Mouse (Mus musculus): Measurements from ENCODE around the gene Cnn2. TPM values are rescaled to one million over a fixed set of nuclear protein-coding genes. Genes with fewer than 3 reads are reported as not detected.

Cnn2 gene
- polyA plus RNA-seq, 1 experiment, result 0.59 TPM

DNA sequence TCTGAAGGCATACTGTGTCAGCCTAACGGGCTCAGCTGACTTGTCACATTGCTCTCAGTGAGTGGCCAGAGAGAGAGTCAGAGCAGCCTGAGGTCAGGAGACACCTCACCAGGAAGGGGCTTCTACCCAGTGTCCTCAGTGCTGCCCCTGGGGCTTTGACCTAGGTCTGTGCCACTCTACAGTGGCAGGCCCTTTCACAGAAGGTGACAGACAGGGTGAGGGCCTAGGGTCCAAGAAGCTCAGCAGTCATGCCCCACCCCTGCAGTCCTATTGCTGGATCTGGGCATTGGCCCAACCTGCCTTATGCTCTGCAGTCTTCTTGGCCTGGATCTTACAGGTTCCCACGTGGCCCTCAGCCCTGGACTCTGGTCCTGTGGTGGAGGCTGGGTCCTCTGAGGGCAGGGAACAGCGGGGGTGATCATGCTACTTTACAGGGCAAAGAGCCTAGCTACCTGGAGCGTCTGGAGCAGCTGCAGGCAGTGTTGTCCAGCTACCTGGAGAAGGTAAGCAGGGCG is 21.4 kb upstream of the Cnn2 start:
- Histone ChIP-seq H3K27me3 (ENCODE audit: control insufficient read depth) (peaks cover 30% of the 10 kb centered on the region), H3K4me1 (ENCODE audit: control insufficient read depth) (peaks cover 7% of the 10 kb centered on the region), H3K9me3 (ENCODE audit: control insufficient read depth, low read length) (peaks cover 3% of the 10 kb centered on the region; the same call in 1 of the 2 replicates), H3K4me3 (replicated peaks) (no peak overlapping the region), H3K36me3 (ENCODE audit: control insufficient read depth) (peaks cover 64% of the 10 kb centered on the region)
- TF ChIP-seq TAL1 (IDR thresholded peaks at IDR 0.05; ENCODE audit: low read length), result no peak
- TF ChIP-seq GATA1 (IDR thresholded peaks at IDR 0.05; ENCODE audit: low read length), result no peak

GRCm38 (mm10) chr10:79968181-79968580 is 20.2 kb upstream of the Cnn2 start:
- H3K9me3 ChIP-seq (ENCODE audit: control insufficient read depth, low read length), result peaks cover 9% of the 10 kb centered on the region
- no peak overlapping the region for H3K4me3 ChIP-seq (replicated peaks)
- TF ChIP-seq GATA1 (IDR thresholded peaks at IDR 0.05; ENCODE audit: low read length) (no peak), TAL1 (IDR thresholded peaks at IDR 0.05; ENCODE audit: low read length) (no peak)
- H3K4me1 ChIP-seq (ENCODE audit: control insufficient read depth), result peaks cover 5% of the 10 kb centered on the region
- peaks cover 53% of the 10 kb centered on the region for H3K36me3 ChIP-seq (ENCODE audit: control insufficient read depth)
- peaks cover 42% of the 10 kb centered on the region for H3K27me3 ChIP-seq (ENCODE audit: control insufficient read depth)

GRCm38 (mm10) chr10:79969124-79969568 is 19.2 kb upstream of the Cnn2 start:
- Histone ChIP-seq H3K36me3 (ENCODE audit: control insufficient read depth) (peaks cover 49% of the 10 kb centered on the region), H3K27me3 (ENCODE audit: control insufficient read depth) (peaks cover 49% of the 10 kb centered on the region), H3K9me3 (ENCODE audit: control insufficient read depth, low read length) (peaks cover 19% of the 10 kb centered on the region), H3K4me3 (replicated peaks) (no peak overlapping the region), H3K4me1 (ENCODE audit: control insufficient read depth) (peaks cover 5% of the 10 kb centered on the region)
- TF ChIP-seq TAL1 (IDR thresholded peaks at IDR 0.05; ENCODE audit: low read length) (no peak), GATA1 (IDR thresholded peaks at IDR 0.05; ENCODE audit: low read length) (no peak)

GRCm38 (mm10) chr10:79970415-79971182 is 17.8 kb upstream of the Cnn2 start, which contains the start of gene Grin3b:
Gene Grin3b, plus strand, starts transcription at chr10:79970715.
- TF ChIP-seq GATA1 (IDR thresholded peaks at IDR 0.05; ENCODE audit: low read length), result no peak
- TF ChIP-seq TAL1 (IDR thresholded peaks at IDR 0.05; ENCODE audit: low read length), result no peak
- H3K27me3 ChIP-seq (ENCODE audit: control insufficient read depth), result peaks cover 52% of the 10 kb centered on the region
- H3K4me3 ChIP-seq (replicated peaks), result no peak within 1 kb of the TSS
- peaks cover 7% of the 10 kb centered on the region for H3K4me1 ChIP-seq (ENCODE audit: control insufficient read depth)
- H3K36me3 ChIP-seq (ENCODE audit: control insufficient read depth), result peaks cover 49% of the 10 kb centered on the region
- H3K9me3 ChIP-seq (ENCODE audit: control insufficient read depth, low read length), result peaks cover 33% of the 10 kb centered on the region

GRCm38 (mm10) chr10:79971183-79971497 is 17.2 kb upstream of the Cnn2 start:
- peaks cover 39% of the 10 kb centered on the region for H3K9me3 ChIP-seq (ENCODE audit: control insufficient read depth, low read length)
- H3K4me1 ChIP-seq (ENCODE audit: control insufficient read depth), result peaks cover 8% of the 10 kb centered on the region
- H3K36me3 ChIP-seq (ENCODE audit: control insufficient read depth), result peaks cover 49% of the 10 kb centered on the region
- H3K27me3 ChIP-seq (ENCODE audit: control insufficient read depth), result peaks cover 54% of the 10 kb centered on the region
- TF ChIP-seq TAL1 (IDR thresholded peaks at IDR 0.05; ENCODE audit: low read length), result no peak
- H3K4me3 ChIP-seq (replicated peaks), result no peak overlapping the region

GRCm38 (mm10) chr10:79972831-79973230 is 15.6 kb upstream of the Cnn2 start:
- Histone ChIP-seq H3K36me3 (ENCODE audit: control insufficient read depth) (peaks cover 49% of the 10 kb centered on the region), H3K27me3 (ENCODE audit: control insufficient read depth) (peaks cover 66% of the 10 kb centered on the region), H3K9me3 (ENCODE audit: control insufficient read depth, low read length) (peaks cover 56% of the 10 kb centered on the region), H3K4me1 (ENCODE audit: control insufficient read depth) (peaks cover 8% of the 10 kb centered on the region), H3K4me3 (replicated peaks) (no peak overlapping the region)
- TF ChIP-seq GATA1 (IDR thresholded peaks at IDR 0.05; ENCODE audit: low read length) (no peak), TAL1 (IDR thresholded peaks at IDR 0.05; ENCODE audit: low read length) (no peak)

GRCm38 (mm10) chr10:79974087-79974486 is 14.3 kb upstream of the Cnn2 start:
- peaks cover 68% of the 10 kb centered on the region for H3K9me3 ChIP-seq (ENCODE audit: control insufficient read depth, low read length)
- no peak overlapping the region for H3K4me3 ChIP-seq (replicated peaks)
- TF ChIP-seq TAL1 (IDR thresholded peaks at IDR 0.05; ENCODE audit: low read length) (no peak), GATA1 (IDR thresholded peaks at IDR 0.05; ENCODE audit: low read length) (no peak)
- peaks cover 64% of the 10 kb centered on the region for H3K27me3 ChIP-seq (ENCODE audit: control insufficient read depth)
- peaks cover 55% of the 10 kb centered on the region for H3K36me3 ChIP-seq (ENCODE audit: control insufficient read depth)
- peaks cover 8% of the 10 kb centered on the region for H3K4me1 ChIP-seq (ENCODE audit: control insufficient read depth)

DNA sequence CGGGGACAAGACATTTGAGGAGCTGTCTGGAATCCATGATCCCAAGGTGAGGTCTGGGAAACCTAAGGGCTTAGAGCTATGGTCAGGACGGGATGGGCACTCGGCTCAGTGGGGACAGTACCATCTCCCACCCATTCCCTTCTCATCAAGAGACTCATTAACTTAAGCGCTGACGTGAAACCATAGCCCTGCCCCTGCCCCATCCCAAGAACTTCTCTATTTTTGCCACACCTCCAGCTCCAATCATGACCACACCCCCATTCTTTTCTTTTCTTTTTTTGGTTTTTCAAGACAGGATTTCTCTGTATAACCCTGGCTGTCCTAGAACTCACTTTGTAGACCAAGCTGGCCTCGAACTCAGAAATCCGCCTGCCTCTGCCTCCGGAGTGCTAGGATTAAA is 13.7 kb upstream of the Cnn2 start:
- no peak for TF ChIP-seq TAL1 (IDR thresholded peaks at IDR 0.05; ENCODE audit: low read length)
- no peak for TF ChIP-seq GATA1 (IDR thresholded peaks at IDR 0.05; ENCODE audit: low read length)
- peaks cover 58% of the 10 kb centered on the region for H3K27me3 ChIP-seq (ENCODE audit: control insufficient read depth)
- H3K4me1 ChIP-seq (ENCODE audit: control insufficient read depth), result peaks cover 11% of the 10 kb centered on the region
- H3K9me3 ChIP-seq (ENCODE audit: control insufficient read depth, low read length), result peaks cover 72% of the 10 kb centered on the region
- H3K36me3 ChIP-seq (ENCODE audit: control insufficient read depth), result peaks cover 61% of the 10 kb centered on the region
- H3K4me3 ChIP-seq (replicated peaks), result no peak overlapping the region

DNA sequence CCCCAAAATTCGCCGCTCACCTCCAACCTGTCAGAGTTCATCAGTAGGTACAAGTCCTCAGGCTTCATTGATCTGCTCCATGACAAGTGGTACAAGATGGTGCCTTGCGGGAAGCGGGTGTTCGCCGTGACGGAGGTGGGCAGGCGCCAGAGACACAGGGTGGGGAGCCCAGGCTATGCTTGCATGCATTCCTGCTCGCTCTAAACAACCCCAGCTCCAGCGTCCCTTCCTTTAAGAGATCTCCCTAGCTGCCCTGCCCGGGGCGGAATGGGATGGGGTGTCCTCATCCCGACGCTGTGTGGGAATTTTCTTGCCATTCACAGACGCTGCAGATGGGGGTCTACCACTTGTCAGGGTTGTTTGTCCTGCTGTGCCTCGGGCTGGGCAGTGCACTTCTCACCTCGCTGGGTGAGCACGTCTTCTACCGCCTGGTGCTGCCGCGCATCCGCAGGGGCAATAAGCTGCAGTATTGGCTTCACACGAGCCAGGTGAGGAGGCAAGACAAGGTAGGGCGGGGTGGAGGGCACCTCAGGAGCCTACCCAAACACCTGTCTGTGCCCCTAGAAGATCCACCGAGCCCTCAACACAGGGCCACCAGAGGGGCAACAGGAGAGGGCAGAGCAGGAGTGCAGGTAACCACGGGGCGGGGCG is 12.2 kb upstream of the Cnn2 start:
- peaks cover 16% of the 10 kb centered on the region for H3K4me1 ChIP-seq (ENCODE audit: control insufficient read depth)
- no peak overlapping the region for H3K4me3 ChIP-seq (replicated peaks)
- TF ChIP-seq TAL1 (IDR thresholded peaks at IDR 0.05; ENCODE audit: low read length) (no peak), GATA1 (IDR thresholded peaks at IDR 0.05; ENCODE audit: low read length) (no peak)
- peaks cover 69% of the 10 kb centered on the region for H3K9me3 ChIP-seq (ENCODE audit: control insufficient read depth, low read length)
- H3K36me3 ChIP-seq (ENCODE audit: control insufficient read depth), result peaks cover 76% of the 10 kb centered on the region
- peaks cover 44% of the 10 kb centered on the region for H3K27me3 ChIP-seq (ENCODE audit: control insufficient read depth)
